Mouse (Mus musculus) Patski (cell line): ENCODE measurements at regions not wholly inside any gene's neighbourhood (a gene's known extent, or its start where the extent isn't known, plus 50 kb on each side); places are given as distances from the start of the nearest gene placed in this dataset.

ENCODE experiments used
- ATAC-seq: fragments of 100-300 bp; one replicate; pipeline ENCODE4 v1.8.0; 2021
- CTCF ChIA-PET: fragments of 350-600 bp; sonication (Branson Sonifier 250); formaldehyde crosslinking; loops from one replicate; lab custom pipeline; 2022; ENCODE audit warnings: inconsistent platforms; lab: Charles Lee
- POLR2A ChIA-PET: fragments of 350-600 bp; sonication (Branson Sonifier 250); formaldehyde crosslinking; loops from one replicate; lab custom pipeline; 2022; ENCODE audit warnings: antibody characterized with exemption, inconsistent platforms; lab: Charles Lee
- DNase-seq: peaks from one replicate; pipeline ENCODE4 v3.0.0-alpha.2; 2011; ENCODE audit warnings: low read depth, low spot score
- H3K27me3 ChIP-seq: fragments of 371-371 bp; one replicate; pipeline ENCODE4 v1.5.1; 2021
- CTCF ChIP-seq: fragments of 100-300 bp; IDR thresholded peaks from one replicate; pipeline ENCODE4 v1.5.1; 2021
- in situ Hi-C: fragments of 300-500 bp; cut with MboI; formaldehyde crosslinking; loops from 3 replicates; pipeline ENCODE4 v1.11.1; 2018; ENCODE audit warnings: low pct_unique_long_range_greater_than_20kb, mixed read lengths

- ATAC-seq = peak; percentile 60
- in situ Hi-C loops = no loop called here
- peak; percentile 17 for DNase-seq
- H3K27me3 ChIP-seq = no peaks in the 10 kb centered on the region
- CTCF ChIA-PET = no interaction called here
- POLR2A ChIA-PET = no interaction called here
- no peak for TF ChIP-seq CTCF
Measured at GRCm38 (mm10) chr11:16559001-16559699, 50.9 kb upstream of the Sec61g start.

GRCm38 (mm10) chr11:16561727-16562126 lies 53.4 kb upstream of the Sec61g start:
- ChIA-PET CTCF (no interaction called here), POLR2A (no interaction called here)
- in situ Hi-C loops = no loop called here
- no peaks in the 10 kb centered on the region for H3K27me3 ChIP-seq
- DNase-seq (no peak), ATAC-seq (no peak)
- TF ChIP-seq CTCF = no peak

DNA sequence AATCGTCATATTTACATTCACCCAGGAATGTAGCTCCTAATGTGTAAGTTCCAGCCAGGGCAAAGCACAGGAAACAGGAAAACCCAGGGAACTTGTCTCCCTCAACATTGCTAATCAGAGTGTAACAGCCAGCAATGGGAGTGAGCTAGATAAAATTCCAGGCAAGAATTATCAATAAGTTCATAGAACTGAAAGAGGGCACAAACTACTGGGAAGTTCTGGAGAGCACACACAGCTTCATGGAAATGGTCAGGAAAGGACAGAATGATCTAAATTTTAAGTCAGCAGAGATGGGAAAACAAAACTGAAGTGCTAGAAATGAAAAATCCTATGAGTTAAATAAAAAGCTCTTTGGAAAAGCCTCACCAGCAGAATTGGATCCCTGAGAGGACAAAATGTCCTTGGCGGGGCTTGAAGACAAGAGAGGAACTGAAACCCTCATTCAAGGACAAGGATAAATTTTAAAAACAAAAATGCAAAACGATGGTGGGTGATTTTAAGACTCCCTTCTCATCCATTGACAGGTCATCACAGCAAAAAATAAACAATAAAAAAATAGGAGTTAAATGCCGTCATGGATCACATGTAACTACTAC lies 80.9 kb upstream of the Sec61g start:
- DNase-seq = no peak

GRCm38 (mm10) chr11:16590541-16590940 lies 82.3 kb upstream of the Sec61g start:
- in situ Hi-C loops = no loop called here
- no peaks in the 10 kb centered on the region for H3K27me3 ChIP-seq
- no peak for ATAC-seq
- no peak for DNase-seq
- ChIA-PET POLR2A (no interaction called here), CTCF (no interaction called here)
- TF ChIP-seq CTCF = no peak

More for the DNA sequence above, 80.9 kb upstream of the Sec61g start:
- no peak for TF ChIP-seq CTCF
- no peak for ATAC-seq
- no peaks in the 10 kb centered on the region for H3K27me3 ChIP-seq
- CTCF ChIA-PET = no interaction called here
- POLR2A ChIA-PET = no interaction called here
- in situ Hi-C loops = loop anchor here (5.0 kb wide), 1 partner anchor 62 kb away; no protein-coding TSS in a partner anchor

- TF ChIP-seq CTCF = no peak
- in situ Hi-C loops = no loop called here
- DNase-seq = peak; percentile 89
- H3K27me3 ChIP-seq = no peaks in the 10 kb centered on the region
- ChIA-PET POLR2A (no interaction called here), CTCF (interaction anchor here (0.7 kb wide), 1 partner anchor 63 kb away, joined by 4 read pairs; no protein-coding TSS in a partner anchor)
- ATAC-seq = peak; percentile 99
Measured at GRCm38 (mm10) chr11:16591471-16591921, 83.2 kb upstream of the Sec61g start.

- peak; percentile 43 for DNase-seq
- ATAC-seq = peak; percentile 81
- CTCF ChIA-PET = no interaction called here
- POLR2A ChIA-PET = interaction anchor here (0.6 to 1.0 kb wide), 4 partner anchors 32 to 2000 kb away, joined by 3 to 5 read pairs (median 3); no protein-coding TSS in a partner anchor
- TF ChIP-seq CTCF = no peak
- no peaks in the 10 kb centered on the region for H3K27me3 ChIP-seq
- in situ Hi-C loops = no loop called here
Measured at GRCm38 (mm10) chr11:16592006-16592405, 83.7 kb upstream of the Sec61g start.

- in situ Hi-C loops = no loop called here
Measured at GRCm38 (mm10) chr11:16592766-16593165, 84.5 kb upstream of the Sec61g start.

GRCm38 (mm10) chr11:16594832-16595231 lies 86.5 kb upstream of the Sec61g start:
- no peak for DNase-seq
- ChIA-PET CTCF (interaction anchor here (0.5 kb wide), 1 partner anchor 356 kb away, joined by 3 read pairs; the partner anchor contains the start of gene Fbxo48), POLR2A (no interaction called here)
- no peak for TF ChIP-seq CTCF
- no peak for ATAC-seq
- no peaks in the 10 kb centered on the region for H3K27me3 ChIP-seq
- in situ Hi-C loops = no loop called here

More at GRCm38 (mm10) chr11:16592766-16593165, 84.5 kb upstream of the Sec61g start:
- ATAC-seq (no peak), DNase-seq (no peak)
- ChIA-PET CTCF (interaction anchor here (1.0 kb wide), 1 partner anchor 306 kb away, joined by 3 read pairs; no protein-coding TSS in a partner anchor), POLR2A (interaction anchor here (0.6 to 1.1 kb wide), 6 partner anchors 11 to 1999 kb away, joined by 3 to 8 read pairs (median 4); no protein-coding TSS in a partner anchor)
- no peaks in the 10 kb centered on the region for H3K27me3 ChIP-seq
- no peak for TF ChIP-seq CTCF

DNA sequence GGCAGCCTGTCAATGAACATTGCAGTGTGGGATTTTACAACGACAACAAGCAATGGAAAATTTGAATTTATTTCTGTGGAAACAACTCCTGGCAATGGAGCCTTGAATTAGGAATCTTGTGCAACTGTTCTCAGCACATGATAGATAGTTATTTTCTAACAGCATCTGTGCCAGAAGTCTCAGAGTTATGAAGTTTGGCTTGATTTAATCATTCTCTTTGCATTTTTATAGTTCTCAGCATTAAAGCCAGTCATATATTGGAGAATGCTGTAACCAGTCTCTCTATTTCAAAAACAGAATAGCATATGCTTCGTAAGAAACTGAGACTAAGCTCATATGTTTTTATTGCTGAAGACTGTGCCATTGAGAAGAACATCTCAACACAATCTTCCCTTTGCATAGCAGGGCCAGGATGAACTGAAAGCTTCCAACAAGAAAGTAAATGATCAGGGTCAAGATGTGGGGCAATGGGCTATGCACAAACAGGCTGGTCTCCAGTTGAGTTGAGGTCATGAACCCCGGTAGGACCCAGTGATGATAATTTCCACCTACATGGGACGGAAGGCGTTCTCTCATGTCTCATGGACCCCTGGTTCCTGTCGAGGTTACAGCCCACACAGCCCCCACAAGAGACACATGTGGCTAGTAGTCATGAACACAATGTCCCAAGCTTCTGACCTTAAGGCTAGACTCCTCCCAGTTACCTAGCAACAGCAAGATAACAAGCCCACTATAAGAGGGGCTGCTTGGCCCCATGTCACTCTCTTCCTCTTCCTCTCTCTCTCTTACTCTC lies 89.0 kb upstream of the Sec61g start:
- ChIA-PET POLR2A (no interaction called here), CTCF (no interaction called here)
- in situ Hi-C loops = no loop called here
- ATAC-seq (no peak), DNase-seq (no peak)
- H3K27me3 ChIP-seq = no peaks in the 10 kb centered on the region
- TF ChIP-seq CTCF = no peak

DNA sequence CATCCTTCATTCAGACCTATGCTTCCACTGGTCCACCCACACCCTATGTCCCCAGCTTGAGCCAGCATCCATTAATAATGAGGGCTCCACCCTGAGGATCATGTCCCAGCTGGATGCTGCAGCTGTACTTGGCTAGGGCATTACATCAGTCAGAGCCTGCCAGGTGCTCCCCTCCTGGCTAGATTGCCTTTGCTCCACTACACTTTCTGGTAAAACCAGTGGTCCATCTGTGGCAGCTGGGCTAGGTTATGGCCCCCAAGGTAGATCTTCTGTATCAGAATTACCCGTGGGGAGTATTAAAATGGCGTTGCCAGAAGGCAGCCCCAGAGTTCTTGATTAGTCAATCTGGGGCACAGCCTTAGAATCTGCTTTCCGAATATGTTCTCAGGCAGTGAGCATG lies 94.7 kb upstream of the Sec61g start:
- no peaks in the 10 kb centered on the region for H3K27me3 ChIP-seq
- ATAC-seq = no peak
- ChIA-PET POLR2A (no interaction called here), CTCF (no interaction called here)
- DNase-seq = no peak
- TF ChIP-seq CTCF = no peak
- in situ Hi-C loops = no loop called here
